Mouse (Mus musculus): ENCODE data around the gene Hspa1b. TPM values are rescaled to one million over a fixed set of nuclear protein-coding genes. Genes with fewer than 3 reads are reported as not detected.
"Not testable (repeated sequence)": the region's sequence is repeated elsewhere in the genome, so short reads cannot be mapped to it uniquely, and the experiment has no call there.

Gene Hspa1b
- polyA plus RNA-seq, 1 experiment from 2014 or later, result 0.19 TPM

DNA sequence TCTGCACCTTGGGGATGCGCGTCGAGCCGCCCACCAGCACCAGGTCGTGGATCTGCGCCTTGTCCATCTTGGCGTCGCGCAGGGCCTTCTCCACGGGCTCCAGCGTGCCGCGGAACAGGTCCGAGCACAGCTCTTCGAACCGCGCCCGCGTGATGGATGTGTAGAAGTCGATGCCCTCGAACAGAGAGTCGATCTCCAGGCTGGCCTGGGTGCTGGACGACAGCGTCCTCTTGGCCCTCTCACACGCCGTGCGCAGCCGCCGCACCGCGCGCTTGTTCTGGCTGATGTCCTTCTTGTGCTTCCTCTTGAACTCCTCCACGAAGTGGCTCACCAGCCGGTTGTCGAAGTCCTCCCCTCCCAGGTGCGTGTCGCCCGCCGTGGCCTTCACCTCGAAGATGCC lies 1.1 kb downstream of the Hspa1b start:
- H3K36me3 ChIP-seq; H3K27ac ChIP-seq (replicated peaks); DNase-seq (ENCODE audit: low spot score); H3K4me3 ChIP-seq; H3K9me3 ChIP-seq (replicated peaks): not testable (repeated sequence)
- peaks cover 12% of the 10 kb centered on the region for H3K4me1 ChIP-seq
- 29% methylated on average over 25 of the region's 40 CpGs for WGBS
- H3K27me3 ChIP-seq (ENCODE audit: low read depth, poor library complexity, severe bottlenecking), result peaks cover 67% of the 10 kb centered on the region

DNA sequence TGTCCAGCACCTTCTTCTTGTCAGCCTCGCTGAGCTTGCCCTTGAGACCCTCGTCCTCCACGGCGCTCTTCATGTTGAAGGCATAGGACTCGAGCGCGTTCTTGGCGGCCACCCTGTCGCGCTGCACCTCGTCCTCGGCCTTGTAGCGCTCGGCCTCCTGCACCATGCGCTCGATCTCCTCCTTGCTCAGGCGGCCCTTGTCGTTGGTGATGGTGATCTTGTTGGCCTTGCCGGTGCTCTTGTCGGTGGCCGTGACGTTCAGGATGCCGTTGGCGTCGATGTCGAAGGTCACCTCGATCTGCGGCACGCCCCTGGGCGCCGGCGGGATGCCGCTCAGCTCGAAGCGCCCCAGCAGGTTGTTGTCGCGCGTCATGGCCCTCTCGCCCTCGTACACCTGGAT lies 1.7 kb downstream of the Hspa1b start:
- H3K27ac ChIP-seq (replicated peaks); H3K4me3 ChIP-seq; H3K9me3 ChIP-seq (replicated peaks); DNase-seq (ENCODE audit: low spot score); H3K36me3 ChIP-seq: not testable (repeated sequence)
- Histone ChIP-seq H3K4me1 (peaks cover 12% of the 10 kb centered on the region), H3K27me3 (ENCODE audit: low read depth, poor library complexity, severe bottlenecking) (peaks cover 60% of the 10 kb centered on the region)
- 21% methylated on average over 36 of the region's 40 CpGs for WGBS

DNA sequence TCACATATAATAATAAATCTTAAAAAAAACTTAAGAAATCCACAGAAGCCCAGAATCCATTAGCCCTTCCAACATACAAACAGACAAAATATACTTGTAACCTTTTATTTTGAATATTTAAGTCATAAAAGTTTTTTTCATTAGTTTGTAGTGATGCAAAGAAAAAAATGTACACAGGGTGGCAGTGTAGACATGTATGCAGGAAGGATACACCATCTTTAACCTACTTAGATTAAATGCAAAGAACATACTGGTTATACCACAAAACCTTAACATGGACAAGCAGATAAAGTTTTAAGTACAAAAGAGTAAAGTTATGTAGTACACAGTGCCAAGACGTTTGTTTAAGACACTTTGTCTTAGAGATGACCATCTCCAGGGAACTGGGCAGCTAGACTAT lies 2.7 kb downstream of the Hspa1b start:
- DNase-seq (ENCODE audit: low spot score), result no peak
- Histone ChIP-seq H3K27me3 (ENCODE audit: low read depth, poor library complexity, severe bottlenecking) (peaks cover 51% of the 10 kb centered on the region), H3K36me3 (peaks cover 4% of the 10 kb centered on the region), H3K4me1 (peaks cover 12% of the 10 kb centered on the region), H3K4me3 (no peak overlapping the region), H3K27ac (replicated peaks) (no peak overlapping the region), H3K9me3 (replicated peaks) (no peaks in the 10 kb centered on the region)
- 58% methylated on average over 1 of the region's 1 CpGs for WGBS

DNA sequence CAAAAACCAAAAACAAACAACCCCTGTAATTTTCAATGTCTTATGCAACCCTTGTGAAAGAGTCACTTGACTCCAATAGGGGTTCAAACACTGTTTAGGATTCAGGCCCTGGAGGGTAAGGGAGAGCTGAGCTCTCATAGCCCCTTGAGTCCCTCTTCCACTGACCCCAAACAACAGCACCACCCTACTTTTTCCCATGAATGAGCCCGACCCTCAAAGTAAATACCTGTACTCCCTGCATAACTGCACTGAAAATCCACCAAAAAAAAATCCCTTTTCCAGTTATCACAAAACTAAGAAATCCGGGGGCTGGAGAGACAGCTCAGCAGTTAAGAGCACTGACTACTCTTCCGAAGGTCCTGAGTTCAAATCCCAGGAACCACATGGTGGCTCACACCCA lies 3.2 kb downstream of the Hspa1b start:
- H3K36me3 ChIP-seq, result peaks cover 9% of the 10 kb centered on the region
- H3K4me3 ChIP-seq, result no peak overlapping the region
- peaks cover 47% of the 10 kb centered on the region for H3K27me3 ChIP-seq (ENCODE audit: low read depth, poor library complexity, severe bottlenecking)
- 88% methylated on average over 3 of the region's 3 CpGs for WGBS
- no peak for DNase-seq (ENCODE audit: low spot score)
- no peaks in the 10 kb centered on the region for H3K9me3 ChIP-seq (replicated peaks)
- H3K4me1 ChIP-seq, result peaks cover 16% of the 10 kb centered on the region
- no peak overlapping the region for H3K27ac ChIP-seq (replicated peaks)

DNA sequence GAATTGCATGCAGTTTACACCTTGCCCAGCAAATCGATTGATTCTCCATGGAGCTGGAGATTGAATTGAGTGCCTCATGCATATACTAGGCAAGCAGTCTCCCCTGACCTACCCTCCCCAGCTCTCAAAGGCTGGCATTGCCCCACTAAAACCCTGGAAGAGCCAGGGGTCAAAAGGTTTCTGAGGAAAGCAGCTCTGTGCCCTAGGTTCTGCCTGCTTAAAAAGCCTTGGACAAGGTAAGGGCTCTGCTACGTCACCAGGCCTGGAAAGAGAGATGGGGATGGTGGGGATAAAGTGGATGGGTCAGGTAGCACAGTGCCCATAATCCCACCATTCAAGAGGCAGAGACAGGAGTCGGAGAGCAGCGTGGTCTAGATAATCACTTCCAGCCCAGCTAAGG lies 4.2 kb downstream of the Hspa1b start:
- Histone ChIP-seq H3K9me3 (replicated peaks) (no peaks in the 10 kb centered on the region), H3K4me1 (peaks cover 17% of the 10 kb centered on the region), H3K27me3 (ENCODE audit: low read depth, poor library complexity, severe bottlenecking) (peaks cover 36% of the 10 kb centered on the region), H3K27ac (replicated peaks) (no peak overlapping the region), H3K36me3 (peaks cover 19% of the 10 kb centered on the region), H3K4me3 (no peak overlapping the region)
- WGBS, result 71% methylated on average over 4 of the region's 4 CpGs
- no peak for DNase-seq (ENCODE audit: low spot score)

DNA sequence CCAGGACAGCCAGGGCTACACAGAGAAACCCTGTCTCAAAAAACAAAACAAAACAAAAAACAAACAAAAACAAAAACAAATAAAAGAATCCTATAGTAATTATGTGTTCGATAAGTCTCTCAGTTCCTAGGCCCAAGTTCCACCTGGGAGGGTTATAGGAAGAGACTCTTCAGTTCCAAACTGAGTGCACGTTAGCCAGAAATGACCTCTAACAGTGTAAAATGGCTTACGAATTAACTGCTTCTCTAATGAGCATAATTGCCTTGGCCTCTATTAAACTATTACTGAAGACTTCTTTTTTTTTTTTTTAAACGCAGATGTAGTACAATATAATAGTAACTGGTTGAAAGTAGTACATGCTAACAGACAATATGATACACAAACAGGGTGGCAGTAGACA lies 5.1 kb downstream of the Hspa1b start:
- no peak for DNase-seq (ENCODE audit: low spot score)
- WGBS, result 93% methylated on average over 4 of the region's 4 CpGs
- H3K36me3 ChIP-seq, result peaks cover 25% of the 10 kb centered on the region
- H3K27me3 ChIP-seq (ENCODE audit: low read depth, poor library complexity, severe bottlenecking), result peaks cover 35% of the 10 kb centered on the region
- no peak overlapping the region for H3K27ac ChIP-seq (replicated peaks)
- peaks cover 11% of the 10 kb centered on the region for H3K4me1 ChIP-seq
- no peak overlapping the region for H3K4me3 ChIP-seq
- no peaks in the 10 kb centered on the region for H3K9me3 ChIP-seq (replicated peaks)

DNA sequence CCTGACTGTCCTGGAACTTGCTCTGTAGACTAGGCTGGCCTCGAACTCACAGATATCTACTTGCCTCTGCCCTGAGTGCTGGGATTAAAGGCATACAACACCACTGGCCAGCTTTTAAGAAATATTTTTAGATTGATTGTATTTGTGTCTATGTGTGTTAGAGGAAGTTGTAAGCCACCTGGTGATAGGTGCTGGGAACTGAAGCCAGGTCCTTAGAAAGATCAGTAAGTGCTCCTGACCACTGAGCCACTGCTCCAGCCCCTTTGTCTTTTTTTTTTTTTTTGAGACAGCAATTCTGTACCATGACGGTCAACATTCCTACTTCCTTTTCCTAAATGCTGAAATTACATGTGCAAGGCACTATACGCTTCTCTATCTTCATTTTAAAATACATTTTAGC lies 5.8 kb downstream of the Hspa1b start:
- Histone ChIP-seq H3K27me3 (ENCODE audit: low read depth, poor library complexity, severe bottlenecking) (peaks cover 35% of the 10 kb centered on the region), H3K4me3 (peak overlapping the region; percentile 78; the same call in 1 of the 2 replicates), H3K4me1 (peaks cover 11% of the 10 kb centered on the region), H3K27ac (replicated peaks) (peak overlapping the region; percentile 99), H3K9me3 (replicated peaks) (no peaks in the 10 kb centered on the region), H3K36me3 (peaks cover 25% of the 10 kb centered on the region)
- no peak for DNase-seq (ENCODE audit: low spot score)
- WGBS, result 91% methylated on average over 3 of the region's 3 CpGs

DNA sequence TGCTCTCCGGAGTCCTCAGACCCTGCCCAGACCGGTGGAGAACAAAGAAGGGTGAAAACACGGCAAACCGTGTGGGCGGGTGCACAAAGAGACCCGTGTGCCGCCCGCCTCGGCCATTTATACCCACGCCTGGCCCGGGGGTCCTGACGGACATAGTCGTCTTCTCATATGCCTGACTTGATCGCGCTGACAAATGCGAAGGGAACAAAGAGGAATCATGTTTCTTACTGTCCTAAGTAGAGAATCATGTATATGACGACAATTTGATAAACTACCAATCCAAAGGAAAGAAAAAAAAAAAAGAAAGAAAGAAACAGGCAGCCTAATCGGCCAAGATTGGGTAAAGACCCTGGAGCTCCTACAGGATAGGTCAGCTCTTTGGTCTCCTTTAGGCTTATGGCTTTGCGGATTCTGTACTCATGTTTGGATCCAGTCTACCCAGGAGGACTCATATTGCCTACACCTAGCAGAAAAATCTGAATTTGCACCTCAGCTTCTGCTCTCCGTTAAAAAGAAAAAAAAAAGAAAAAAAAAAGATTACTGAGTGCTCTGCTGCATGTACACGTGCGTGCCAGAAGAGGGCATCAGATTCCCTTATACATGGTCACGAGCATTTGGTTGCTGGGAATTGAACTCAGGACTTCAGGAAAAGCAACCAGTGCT lies 6.5 kb downstream of the Hspa1b start:
- under 1% methylated on average over 23 of the region's 23 CpGs for WGBS
- H3K4me1 ChIP-seq, result peaks cover 11% of the 10 kb centered on the region
- H3K9me3 ChIP-seq (replicated peaks), result no peaks in the 10 kb centered on the region
- peak; percentile 86 for DNase-seq (ENCODE audit: low spot score)
- H3K4me3 ChIP-seq, result peak overlapping the region; percentile 78
- H3K27me3 ChIP-seq (ENCODE audit: low read depth, poor library complexity, severe bottlenecking), result peaks cover 32% of the 10 kb centered on the region
- H3K27ac ChIP-seq (replicated peaks), result peak overlapping the region; percentile 99
- H3K36me3 ChIP-seq, result peaks cover 25% of the 10 kb centered on the region

DNA sequence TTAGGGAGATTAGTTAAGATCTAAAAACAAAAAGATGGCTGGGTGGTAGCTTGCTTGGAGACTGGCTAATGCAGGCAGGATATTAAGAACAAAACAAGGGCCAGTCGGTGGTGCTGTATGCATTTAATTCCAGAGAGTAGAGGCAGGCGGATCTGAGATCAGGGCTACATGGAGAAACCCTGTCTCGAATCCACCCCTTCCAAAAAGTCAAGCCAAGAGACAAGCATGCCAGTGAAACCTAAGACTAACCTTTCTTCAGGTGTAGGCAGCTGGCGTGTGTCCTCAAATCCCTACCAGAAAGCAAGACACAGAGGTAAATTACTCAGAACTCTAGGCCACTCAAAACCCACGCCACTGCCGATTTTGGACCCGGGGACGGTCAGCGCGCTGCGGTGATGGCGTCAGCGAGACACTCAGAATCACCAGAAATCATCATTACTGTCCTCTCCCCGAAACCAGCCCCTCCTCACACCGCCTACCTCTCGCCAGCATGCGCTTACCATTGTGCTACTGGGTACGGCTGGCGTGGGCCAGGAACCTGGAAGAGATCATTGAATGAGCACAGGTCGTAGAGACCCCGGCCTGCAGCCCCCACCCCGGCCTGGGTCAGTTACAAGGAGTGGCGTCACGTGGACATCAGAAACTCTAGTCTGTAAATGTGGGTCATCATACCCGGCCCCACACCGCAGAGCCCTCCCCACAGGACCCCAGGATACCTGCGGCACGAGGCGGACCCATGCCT lies 7.2 kb downstream of the Hspa1b start:
- DNase-seq (ENCODE audit: low spot score), result no peak
- WGBS, result under 1% methylated on average over 29 of the region's 29 CpGs
- Histone ChIP-seq H3K9me3 (replicated peaks) (no peaks in the 10 kb centered on the region), H3K36me3 (peaks cover 25% of the 10 kb centered on the region), H3K4me3 (peak overlapping the region; percentile 78), H3K27me3 (ENCODE audit: low read depth, poor library complexity, severe bottlenecking) (peaks cover 25% of the 10 kb centered on the region), H3K4me1 (peaks cover 11% of the 10 kb centered on the region), H3K27ac (replicated peaks) (peak overlapping the region; percentile 99)

DNA sequence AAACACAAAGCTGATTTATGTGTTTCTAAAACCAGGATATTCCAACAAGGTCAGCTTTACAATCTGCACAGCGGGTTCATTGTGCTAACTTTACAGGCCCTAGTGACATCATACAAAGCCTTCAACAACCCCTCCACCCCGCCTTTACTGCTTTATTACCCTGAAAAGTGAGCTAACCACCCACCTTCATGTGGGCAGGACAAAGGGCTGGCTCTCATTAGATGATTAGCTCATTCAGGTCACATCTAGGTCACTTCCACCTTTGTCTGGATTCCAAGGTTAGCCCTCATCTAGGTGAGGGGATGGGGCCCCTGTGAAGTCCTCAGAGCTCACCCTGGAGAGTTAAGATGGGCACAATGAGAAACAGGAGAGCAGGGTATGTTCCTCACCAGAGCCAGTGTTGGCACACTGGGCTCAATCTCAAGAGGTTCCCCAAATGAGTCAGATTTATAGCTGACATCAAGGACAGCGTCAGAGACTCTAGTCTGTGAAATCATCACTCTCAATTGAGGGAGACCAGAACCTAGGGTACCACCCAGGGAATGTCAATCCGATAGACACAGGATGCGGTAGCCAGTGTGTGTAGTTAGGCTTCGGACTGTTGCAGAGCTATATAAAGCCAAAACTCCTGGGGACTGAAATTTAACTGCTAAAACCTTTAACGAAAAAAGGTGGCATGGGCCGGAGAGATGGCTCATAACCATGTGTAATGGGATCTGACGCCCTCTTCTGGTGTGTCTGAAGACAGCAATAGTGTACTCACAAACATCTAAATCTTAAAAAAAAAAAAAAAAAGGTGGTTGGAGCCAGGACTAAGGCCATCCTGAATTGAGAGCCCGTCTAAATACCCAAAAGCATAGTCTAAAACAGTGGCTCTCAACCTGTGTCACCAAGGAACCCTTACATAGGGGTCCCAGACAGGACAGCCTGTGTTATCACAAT lies 8.3 kb downstream of the Hspa1b start:
- H3K27ac ChIP-seq (replicated peaks), result peak overlapping the region; percentile 99
- peaks cover 11% of the 10 kb centered on the region for H3K4me1 ChIP-seq
- DNase-seq (ENCODE audit: low spot score), result no peak
- peaks cover 15% of the 10 kb centered on the region for H3K27me3 ChIP-seq (ENCODE audit: low read depth, poor library complexity, severe bottlenecking)
- H3K36me3 ChIP-seq, result peaks cover 25% of the 10 kb centered on the region
- WGBS, result 34% methylated on average over 10 of the region's 10 CpGs
- peak overlapping the region; percentile 78 for H3K4me3 ChIP-seq
- no peaks in the 10 kb centered on the region for H3K9me3 ChIP-seq (replicated peaks)

DNA sequence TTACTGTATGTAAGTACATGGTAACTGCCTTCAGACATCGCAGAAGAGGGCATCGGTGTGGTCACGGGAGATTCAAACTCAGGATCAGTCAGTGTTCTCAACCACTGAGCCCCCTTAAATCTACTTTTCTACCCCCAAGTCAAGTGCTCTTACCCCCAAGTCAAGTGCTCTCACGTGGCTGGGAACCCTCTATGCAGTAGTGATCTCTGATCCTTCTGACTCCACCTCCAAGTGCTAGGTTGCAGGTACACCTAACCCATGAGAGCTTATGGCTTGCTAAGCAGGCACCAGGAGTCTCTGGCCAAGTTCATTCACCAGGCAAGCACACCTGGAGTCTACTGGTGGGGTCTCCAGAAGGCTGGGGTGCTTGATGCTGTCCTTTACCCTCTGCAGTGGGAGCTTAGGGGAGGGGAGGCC lies 9.5 kb downstream of the Hspa1b start:
- WGBS, result 39% methylated on average over 4 of the region's 4 CpGs
- H3K27me3 ChIP-seq (ENCODE audit: low read depth, poor library complexity, severe bottlenecking), result peaks cover 3% of the 10 kb centered on the region; the same call in 1 of the 2 replicates
- peak overlapping the region; percentile 78; the same call in 1 of the 2 replicates for H3K4me3 ChIP-seq
- peak overlapping the region; percentile 99; the same call in 1 of the 2 replicates for H3K27ac ChIP-seq (replicated peaks)
- H3K4me1 ChIP-seq, result peaks cover 11% of the 10 kb centered on the region
- peaks cover 25% of the 10 kb centered on the region for H3K36me3 ChIP-seq
- no peaks in the 10 kb centered on the region for H3K9me3 ChIP-seq (replicated peaks)
- DNase-seq (ENCODE audit: low spot score), result peak; percentile 53

DNA sequence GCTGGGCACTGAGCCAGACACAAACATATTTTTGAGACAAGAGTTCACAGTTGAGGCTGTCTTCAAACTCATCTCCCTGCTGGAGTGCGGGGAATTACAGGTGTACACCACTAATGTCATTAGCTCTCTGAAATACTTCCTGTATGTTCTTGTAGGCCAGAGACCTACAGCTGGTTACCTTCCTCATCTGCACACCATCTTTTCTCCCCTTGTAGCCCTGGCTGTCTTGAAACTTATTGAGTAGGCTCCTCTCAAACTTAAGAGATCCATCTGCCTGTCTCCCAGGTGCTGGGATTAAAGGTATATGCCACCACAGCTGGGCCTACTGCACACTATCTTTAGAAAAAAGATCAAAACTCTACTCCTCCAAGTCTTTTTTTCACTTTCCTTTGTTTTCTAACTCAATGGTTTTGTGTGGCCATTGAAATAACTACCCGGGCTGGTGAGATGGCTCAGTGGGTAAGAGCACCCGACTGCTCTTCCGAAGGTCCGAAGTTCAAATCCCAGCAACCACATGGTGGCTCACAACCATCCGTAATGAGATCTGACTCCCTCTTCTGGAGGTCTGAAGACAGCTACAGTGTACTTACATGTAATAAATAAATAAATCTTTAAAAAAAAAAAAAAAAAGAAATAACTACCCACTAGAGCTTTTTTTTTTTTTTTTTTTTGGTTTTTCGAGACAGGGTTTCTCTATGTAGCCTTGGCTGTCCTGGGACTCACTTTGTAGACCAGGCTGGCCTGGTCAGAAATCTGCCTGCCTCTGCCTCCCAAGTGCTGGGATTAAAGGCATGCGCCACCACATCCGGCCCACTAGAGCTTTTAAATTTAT lies 10.1 kb downstream of the Hspa1b start:
- DNase-seq (ENCODE audit: low spot score), result peak; percentile 24
- WGBS, result 66% methylated on average over 9 of the region's 9 CpGs
- H3K9me3 ChIP-seq (replicated peaks); H3K4me3 ChIP-seq; H3K27ac ChIP-seq (replicated peaks); H3K27me3 ChIP-seq (ENCODE audit: low read depth, poor library complexity, severe bottlenecking): not testable (repeated sequence)
- peaks cover 11% of the 10 kb centered on the region for H3K4me1 ChIP-seq
- peaks cover 25% of the 10 kb centered on the region for H3K36me3 ChIP-seq

All from midbrain, embryonic 10.5 days (tissue).